Mouse (Mus musculus): ENCODE measurements around the gene Tmem176a.
"Not testable (repeated sequence)": the region's sequence is repeated elsewhere in the genome, so short reads cannot be mapped to it uniquely, and the experiment has no call there.

- TF ChIP-seq CTCF (conservative IDR thresholded peaks at IDR 0.05; ENCODE audit: low read length); POU5F1 (IDR thresholded peaks at IDR 0.05; ENCODE audit: borderline replicate concordance, low read length): not testable (repeated sequence)
Measured at GRCm38 (mm10) chr6:48821991-48822785, 18.5 kb upstream of the Tmem176a start.

Measured in E14TG2a.4 (cell line).